Mouse (Mus musculus) C2C12 (cell line): Measurements from ENCODE around the gene Mpzl1.

ENCODE experiments used
- CEBPB ChIP-seq: IDR thresholded peaks from one replicate; pipeline ENCODE4 v1.6.1; 2011; ENCODE audit warnings: low read depth, mild to moderate bottlenecking, control low read depth, moderate library complexity
- CTCF ChIP-seq: IDR thresholded peaks from one replicate; pipeline ENCODE4 v1.5.1; 2011; ENCODE audit not compliant: control insufficient read depth, insufficient read depth, insufficient read length
- MAX ChIP-seq: IDR thresholded peaks from one replicate; pipeline ENCODE4 v1.6.1; 2011; ENCODE audit warnings: mild to moderate bottlenecking, control low read depth
- MYOD1 ChIP-seq: IDR thresholded peaks from one replicate; pipeline ENCODE4 v1.6.1; 2011; ENCODE audit warnings: low read depth; ENCODE audit not compliant: control insufficient read depth, insufficient read length
- MYOG ChIP-seq: IDR thresholded peaks from one replicate; pipeline ENCODE4 v1.6.1; 2011; ENCODE audit not compliant: control insufficient read depth, insufficient read length; ENCODE audit errors: extremely low read depth
- USF1 ChIP-seq: IDR thresholded peaks from one replicate; pipeline ENCODE4 v1.6.1; 2011; ENCODE audit warnings: low read depth, mild to moderate bottlenecking, control low read depth, moderate library complexity

DNA sequence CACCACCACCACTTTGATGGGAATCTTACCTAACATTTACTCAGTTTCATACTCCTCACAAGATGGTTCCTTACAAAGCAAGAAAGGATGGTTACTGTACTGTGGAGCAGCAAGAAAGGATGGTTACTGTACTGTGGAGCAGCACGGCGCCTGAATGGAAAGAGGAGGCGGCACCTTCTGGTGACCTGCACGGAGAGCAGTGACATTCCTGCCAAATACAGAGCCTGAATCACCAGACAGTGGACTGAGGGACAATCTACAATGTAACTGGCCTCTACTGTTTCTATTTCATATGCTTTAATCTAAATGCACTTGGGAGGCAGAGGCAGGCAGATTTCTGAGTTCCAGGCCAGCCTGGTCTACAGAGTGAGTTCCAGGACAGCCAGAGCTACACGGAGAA lies 9.3 kb downstream of the Mpzl1 start:
- no peak for TF ChIP-seq CTCF
- no peak for TF ChIP-seq USF1
- TF ChIP-seq MYOG, result no peak
- TF ChIP-seq MYOD1, result no peak
- TF ChIP-seq MAX, result no peak
- no peak for TF ChIP-seq CEBPB
